In the genomic region with DNA sequence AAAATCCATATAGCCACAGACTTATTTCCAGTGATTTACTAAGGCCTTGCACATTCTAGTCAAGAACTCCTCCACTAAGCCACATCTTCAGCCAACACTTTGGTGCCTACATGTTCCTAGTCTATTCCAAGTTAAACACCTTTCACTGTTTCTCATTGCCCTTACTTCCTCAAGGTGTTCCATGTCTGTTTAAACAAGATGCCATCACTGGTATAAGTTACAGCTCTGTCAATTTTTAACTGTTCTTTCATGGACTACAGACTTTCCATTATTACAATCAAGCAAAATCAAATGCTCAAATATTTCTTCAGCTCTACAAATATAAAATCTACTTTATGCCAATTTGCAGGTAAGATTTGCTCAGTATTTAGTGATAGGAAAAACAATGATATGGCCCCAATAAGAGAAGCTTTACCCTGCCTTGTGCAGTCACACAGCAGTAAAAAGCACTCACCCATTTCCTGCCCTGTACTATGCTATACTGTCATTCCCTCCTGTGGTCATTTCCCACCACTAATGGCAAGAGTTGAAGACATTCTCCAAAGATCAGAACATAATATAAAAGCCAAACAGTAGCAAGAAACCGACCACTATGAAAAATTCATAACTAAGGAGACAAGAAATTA, we compare ENCODE assay signal across 35 mouse cellular contexts. TPM values are rescaled to one million over a fixed set of nuclear protein-coding genes. Genes with fewer than 3 reads are reported as not detected.
"Had no signal": no experiment of that assay in that cellular context is flagged by ENCODE, and none has a peak within 500 bp of the region (broad histone marks: within the 10 kb centered on the region; RNA-seq: fewer than 3 reads in every experiment).

No protein-coding gene starts in this region.

- H3K4me3 ChIP-seq: heart, embryonic 10.5 days; heart, embryonic 12.5 days; hindbrain, embryonic 10.5 days; hindbrain, embryonic 12.5 days; intestine, embryonic 15.5 days; layer of hippocampus, adult 2 months; left cerebral cortex, adult 2 months; limb, embryonic 13.5 days; limb, embryonic 15.5 days; liver, embryonic 12.5 days had no signal

- H3K9me3 ChIP-seq: heart, embryonic 10.5 days; heart, embryonic 12.5 days; hindbrain, embryonic 10.5 days; hindbrain, embryonic 12.5 days; intestine, embryonic 15.5 days; limb, embryonic 13.5 days; limb, embryonic 15.5 days; liver, embryonic 12.5 days had no signal

- H3K4me2 ChIP-seq: heart, embryonic 12.5 days; hindbrain, embryonic 12.5 days; hindbrain, embryonic 14.5 days; intestine, embryonic 15.5 days; limb, embryonic 13.5 days; limb, embryonic 15.5 days; liver, embryonic 12.5 days had no signal

- DNase-seq: gastrocnemius, postnatal 14 days; heart, adult 18-20 months; heart, postnatal 10 days; heart, postnatal 4 days; kidney, adult 18-20 months; kidney, adult 8-10 months; kidney, postnatal 10 days; kidney, postnatal 25 days; kidney, postnatal 4 days; left cerebral cortex, postnatal 4 days had no signal

- ATAC-seq: hindbrain, embryonic 16.5 days; inflammation-experienced regulatory T-cells, adult 6 months; intestine, embryonic 15.5 days; intestine, postnatal 0 days; liver, embryonic 12.5 days had no signal

- H3K27ac ChIP-seq: heart, embryonic 10.5 days; hindbrain, embryonic 10.5 days; hindbrain, embryonic 12.5 days; hindbrain, embryonic 14.5 days; intestine, embryonic 15.5 days; layer of hippocampus, adult 2 months; left cerebral cortex, adult 2 months; limb, embryonic 13.5 days; limb, embryonic 15.5 days; liver, embryonic 12.5 days; liver, embryonic 14.5 days had no signal

- H3K36me3 ChIP-seq: hindbrain, embryonic 10.5 days; hindbrain, embryonic 12.5 days; intestine, embryonic 15.5 days had no signal

- H3K9ac ChIP-seq: heart, embryonic 12.5 days; hindbrain, embryonic 12.5 days; hindbrain, embryonic 14.5 days; intestine, embryonic 15.5 days; limb, embryonic 13.5 days; limb, embryonic 15.5 days; liver, embryonic 12.5 days; liver, embryonic 14.5 days had no signal

- H3K27me3 ChIP-seq: heart, embryonic 12.5 days; hindbrain, embryonic 12.5 days; intestine, embryonic 15.5 days; limb, embryonic 13.5 days; limb, embryonic 15.5 days; liver, embryonic 12.5 days had no signal

- H3K4me1 ChIP-seq: hindbrain, embryonic 10.5 days; hindbrain, embryonic 12.5 days; intestine, embryonic 15.5 days; limb, embryonic 13.5 days; limb, embryonic 15.5 days had no signal

RNA-seq across cellular contexts. Expression of gene Gm43191, which starts 21.7 kb away (rescaled TPM):
- total RNA-seq: gastrocnemius, adult 18-20 months; gastrocnemius, postnatal 14 days; gastrocnemius, postnatal 4 days; granulocyte monocyte progenitor cell, adult 5-6 weeks; heart, adult 18-20 months; layer of hippocampus, adult 2 months; layer of hippocampus, postnatal 10 days; layer of hippocampus, postnatal 25 days; left cerebral cortex, postnatal 14 days had no signal
- polyA plus RNA-seq: heart, embryonic 12.5 days; heart, embryonic 14.5 days; heart, embryonic 16.5 days; hindbrain, embryonic 10.5 days; hindbrain, embryonic 12.5 days; hindbrain, embryonic 14.5 days; hindbrain, embryonic 16.5 days; inflammation-experienced regulatory T-cells, adult 6 months; intestine, embryonic 15.5 days; intestine, postnatal 0 days; kidney, embryonic 14.5 days; limb, embryonic 11.5 days; limb, embryonic 13.5 days; limb, embryonic 15.5 days; liver, embryonic 12.5 days; liver, embryonic 14.5 days had no signal
